Mouse (Mus musculus): ENCODE data around the gene Ctf1.

The Ctf1 gene

DNA sequence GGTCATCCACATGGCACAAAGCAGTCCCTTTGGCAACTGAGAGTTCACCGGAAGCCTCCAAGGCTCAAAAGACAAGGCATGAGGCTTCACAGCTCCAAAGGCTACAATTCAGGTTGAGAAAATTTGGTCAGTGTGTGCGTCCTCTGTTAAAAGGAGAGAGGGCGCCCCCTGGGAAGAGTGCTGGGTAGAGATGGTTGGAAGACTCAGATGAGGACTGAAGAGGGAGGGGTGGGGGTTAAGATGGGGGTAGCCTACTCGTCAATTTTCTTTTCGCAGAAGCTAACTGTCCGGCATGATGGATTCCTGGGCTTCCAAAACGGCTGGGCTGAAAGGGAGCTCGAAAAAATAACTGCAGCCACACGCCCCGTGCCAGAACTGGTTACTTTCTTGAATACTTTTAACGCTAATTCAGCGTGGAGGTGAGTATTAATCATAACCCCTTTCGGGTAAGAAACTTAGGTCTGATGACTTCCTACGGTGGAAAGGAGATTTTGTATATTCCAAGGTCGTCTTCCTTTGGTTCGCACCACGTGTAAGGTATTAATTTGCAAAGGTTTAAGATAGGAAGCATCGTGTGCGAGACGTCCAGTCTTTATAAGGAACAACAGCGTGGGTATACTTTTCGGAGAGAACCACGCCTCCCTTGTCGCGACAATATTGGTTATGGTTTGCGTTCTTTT is 32.0 kb downstream of the Ctf1 start, which contains the start of gene Fbxl19:
Gene Fbxl19, plus strand, starts transcription at position 178 of the 680 bp plus-strand sequence.
- peak; percentile 85 for DNase-seq

DNA sequence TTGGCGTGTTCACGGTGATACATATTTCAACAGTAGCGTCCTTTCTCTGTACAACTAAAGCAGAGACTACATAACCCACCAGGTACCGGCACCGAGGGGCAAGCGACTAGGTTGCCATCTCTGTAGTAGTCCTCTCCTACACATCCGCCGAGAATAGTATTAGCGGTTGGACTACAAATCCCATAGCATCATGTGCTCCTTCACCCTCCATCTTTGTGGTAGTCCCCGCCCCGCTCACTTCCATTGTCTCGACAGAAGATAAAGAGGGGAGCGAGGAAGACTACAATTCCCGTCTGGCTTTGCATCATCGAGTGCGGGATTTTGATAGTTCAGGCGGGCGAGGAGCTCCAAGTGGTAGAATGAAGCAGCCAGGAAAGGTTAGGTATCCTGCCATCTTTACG is 32.7 kb downstream of the Ctf1 start:
- DNase-seq: peak; percentile 98

DNA sequence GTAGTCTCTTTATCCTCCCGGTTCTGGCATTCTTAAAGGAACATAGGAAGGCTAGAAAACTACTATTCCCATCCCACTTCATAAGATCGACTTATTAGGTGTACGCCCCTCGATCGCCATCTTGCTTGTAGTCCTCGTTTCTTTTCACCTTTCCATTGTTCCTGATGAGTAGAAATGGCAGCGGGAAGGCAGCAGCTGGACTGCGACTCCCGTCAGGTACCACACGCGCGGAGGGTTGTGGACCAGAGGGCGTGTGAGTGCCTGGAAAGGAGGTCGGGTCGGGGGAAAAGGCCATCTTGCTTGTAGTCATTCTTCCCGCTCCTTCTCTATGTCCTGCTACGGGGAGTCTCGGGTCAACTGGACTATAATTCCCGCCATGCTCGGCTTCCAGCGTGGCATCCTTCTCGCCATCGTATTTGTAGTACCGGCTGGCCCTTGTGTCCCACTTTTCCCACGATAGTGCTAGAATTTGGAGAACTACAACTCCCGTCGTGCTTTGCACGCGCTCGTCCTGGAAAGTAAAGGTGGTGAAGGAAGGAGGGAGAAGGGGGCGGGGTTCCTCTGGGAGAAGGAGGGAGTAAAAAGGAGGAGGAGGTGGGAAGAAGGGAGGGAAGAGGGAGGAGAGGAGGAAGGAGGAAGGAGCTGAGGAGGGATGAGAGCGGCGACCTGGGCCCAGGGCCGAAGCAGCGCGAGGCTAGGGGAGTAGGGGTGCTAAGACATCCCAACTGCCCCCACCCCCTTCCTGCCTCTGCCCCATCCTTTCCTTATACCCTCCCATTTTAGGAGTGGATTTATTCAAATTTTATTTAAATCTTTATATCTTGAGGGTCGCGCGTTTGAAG is 33.3 kb downstream of the Ctf1 start:
- DNase-seq: peak; percentile 100

DNA sequence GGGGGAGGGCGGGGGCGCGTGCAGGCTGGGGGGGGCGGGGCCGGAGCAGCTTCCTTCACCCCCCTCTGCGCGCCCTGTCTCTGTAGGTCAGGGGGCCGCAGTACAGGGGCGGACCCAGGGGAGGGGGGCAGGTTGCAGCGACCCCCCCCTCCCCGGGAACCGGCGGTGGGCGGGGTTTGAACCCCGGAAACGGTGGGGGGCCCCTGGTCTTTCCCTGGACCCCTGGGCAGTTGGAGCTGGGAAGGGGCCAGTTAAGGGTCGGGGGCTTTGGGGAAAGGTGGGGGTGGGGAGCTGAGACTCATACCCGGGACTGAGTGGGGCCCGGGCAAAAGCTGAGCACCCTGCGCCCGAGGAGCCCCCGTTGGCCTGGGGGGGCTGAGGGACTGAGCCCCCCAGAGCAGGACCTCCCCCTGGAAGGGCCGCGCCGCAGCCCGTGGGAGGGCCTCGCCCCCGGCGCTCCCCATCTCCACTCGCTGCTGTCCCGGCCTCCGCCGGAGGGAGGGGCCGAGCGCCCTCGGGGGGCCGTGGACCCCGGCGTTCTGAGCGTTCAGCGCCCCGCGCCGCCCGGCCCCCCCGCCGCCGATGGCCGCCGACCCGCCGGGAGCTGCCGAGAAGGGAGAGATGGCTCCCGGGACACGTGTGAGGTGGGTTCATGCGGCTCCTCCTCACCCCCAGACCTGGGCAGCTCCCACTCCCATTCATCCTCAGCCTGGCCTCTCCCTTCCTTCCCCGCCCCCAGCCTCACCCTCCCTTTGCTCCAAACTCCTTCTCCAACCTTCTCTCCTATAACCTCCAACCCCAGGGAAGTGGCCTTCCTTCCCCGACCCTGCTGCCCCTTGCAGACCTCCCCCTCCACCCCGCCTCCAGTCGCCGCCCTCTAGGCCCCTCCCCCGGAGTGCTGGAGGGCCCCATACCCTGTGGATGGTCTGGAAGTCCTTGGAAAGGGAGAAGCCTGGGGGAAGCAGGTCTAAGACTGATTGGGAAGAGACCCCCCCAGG is 34.3 kb downstream of the Ctf1 start:
- DNase-seq: peak; percentile 35

DNA sequence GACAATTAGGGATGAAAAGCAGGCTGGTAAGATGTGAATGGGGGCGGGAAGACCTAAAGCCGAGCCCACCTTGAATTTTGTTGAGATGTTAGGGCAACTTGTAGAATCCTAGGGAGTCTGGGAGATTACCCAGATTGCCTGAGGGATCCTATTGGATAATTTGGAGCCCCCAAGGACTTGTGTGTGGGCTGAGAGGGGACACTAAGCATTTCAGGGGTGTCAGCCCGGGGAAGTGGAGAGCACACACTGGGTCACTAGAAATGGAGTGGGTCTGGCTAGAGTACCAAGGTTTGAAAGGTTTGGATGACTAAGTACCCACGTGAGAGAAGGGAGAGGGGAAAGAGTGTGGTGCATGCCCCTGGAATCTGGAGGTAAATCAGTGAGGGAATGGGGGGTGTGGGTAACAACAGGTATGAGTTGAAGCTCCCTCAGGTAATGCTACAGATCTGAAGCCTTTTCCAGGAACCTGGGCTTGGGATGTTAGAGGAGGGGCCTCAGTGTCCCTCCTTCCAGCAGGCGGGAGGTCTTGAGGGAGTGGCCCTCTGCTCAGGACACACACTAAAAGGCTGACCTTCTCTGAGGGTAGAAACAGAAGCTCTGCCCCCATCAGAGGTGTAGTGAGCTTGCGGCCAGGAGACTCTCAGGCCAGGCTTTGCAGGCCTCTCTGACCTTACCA is 35.2 kb downstream of the Ctf1 start:
- no peak for DNase-seq

DNA sequence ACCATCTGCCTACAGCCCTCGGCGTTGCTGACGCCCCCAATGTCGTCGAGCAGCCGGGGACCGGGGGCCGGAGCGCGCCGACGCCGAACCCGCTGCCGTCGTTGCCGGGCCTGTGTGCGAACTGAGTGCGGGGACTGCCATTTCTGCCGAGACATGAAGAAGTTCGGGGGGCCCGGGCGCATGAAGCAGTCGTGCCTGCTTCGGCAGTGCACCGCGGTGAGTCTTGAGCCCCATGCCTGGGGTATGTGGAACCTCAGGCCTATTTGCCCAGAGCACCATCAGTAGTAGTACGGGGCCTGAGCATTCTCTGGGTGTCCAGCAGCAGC is 35.7 kb downstream of the Ctf1 start:
- no peak for DNase-seq

DNA sequence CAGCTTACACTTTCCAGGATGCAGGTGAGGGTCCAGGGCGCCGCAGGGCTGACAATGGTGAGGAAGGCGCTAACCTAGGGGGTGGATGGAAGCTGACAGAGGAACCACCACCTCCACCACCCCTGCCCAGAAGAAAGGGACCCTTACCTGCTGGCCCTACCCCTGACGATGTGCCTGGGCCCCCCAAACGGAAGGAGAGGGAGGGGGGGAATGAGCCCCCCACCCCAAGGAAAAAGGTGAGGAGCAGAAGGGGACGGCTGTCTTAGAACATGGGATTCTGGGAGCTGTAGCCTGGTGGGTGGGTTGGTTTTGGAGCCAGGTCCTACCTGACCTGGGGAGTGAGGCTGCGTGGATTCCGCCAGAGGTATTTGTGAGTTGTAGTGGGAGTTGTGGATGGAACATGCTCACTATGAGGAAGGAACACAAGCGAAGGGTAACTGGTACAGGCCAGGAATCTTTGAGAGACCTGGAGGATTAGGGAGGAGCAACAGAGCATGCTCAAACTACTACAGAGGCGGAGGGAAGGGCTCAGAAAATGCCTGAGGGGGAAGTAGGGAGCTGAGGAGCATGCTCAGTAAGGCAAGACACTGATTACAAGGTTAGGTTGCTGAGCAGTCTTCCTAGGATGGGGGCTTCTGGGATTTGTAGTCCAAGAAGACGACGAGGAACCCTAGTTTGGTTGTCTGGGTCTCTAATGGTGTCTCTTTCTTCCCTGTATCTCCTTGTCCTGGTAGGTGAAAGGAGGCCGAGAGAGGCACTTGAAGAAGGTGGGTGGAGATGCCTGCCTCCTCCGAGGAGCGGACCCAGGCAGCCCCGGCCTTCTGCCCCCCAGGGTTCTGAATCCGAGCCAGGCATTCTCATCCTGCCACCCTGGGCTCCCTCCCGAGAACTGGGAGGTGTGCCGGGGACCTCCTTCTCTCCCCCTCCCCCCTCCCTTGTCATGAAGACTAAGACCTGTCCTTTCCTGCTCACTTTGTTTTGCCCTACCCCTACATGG is 37.9 kb downstream of the Ctf1 start:
- no peak for DNase-seq

DNA sequence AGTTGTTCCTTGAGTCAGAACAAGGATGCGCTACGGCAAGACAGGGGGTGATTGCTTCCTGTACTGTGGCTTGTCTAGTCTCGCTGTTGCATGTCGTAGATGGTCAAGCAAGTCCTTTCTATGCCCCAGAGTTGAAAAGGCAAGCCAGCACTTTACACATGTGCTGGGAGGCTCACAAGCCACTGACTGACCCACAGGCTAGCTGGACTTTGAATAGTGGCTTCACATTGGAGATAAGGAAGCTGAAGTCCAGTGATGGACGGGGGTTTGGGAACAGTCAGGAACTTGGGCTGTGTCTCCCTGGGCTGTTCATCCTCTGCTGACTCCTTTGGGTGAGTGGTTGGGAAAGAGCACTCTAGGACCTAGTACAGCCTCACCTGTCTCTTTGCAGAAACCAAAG is 39.1 kb downstream of the Ctf1 start:
- DNase-seq: no peak

DNA sequence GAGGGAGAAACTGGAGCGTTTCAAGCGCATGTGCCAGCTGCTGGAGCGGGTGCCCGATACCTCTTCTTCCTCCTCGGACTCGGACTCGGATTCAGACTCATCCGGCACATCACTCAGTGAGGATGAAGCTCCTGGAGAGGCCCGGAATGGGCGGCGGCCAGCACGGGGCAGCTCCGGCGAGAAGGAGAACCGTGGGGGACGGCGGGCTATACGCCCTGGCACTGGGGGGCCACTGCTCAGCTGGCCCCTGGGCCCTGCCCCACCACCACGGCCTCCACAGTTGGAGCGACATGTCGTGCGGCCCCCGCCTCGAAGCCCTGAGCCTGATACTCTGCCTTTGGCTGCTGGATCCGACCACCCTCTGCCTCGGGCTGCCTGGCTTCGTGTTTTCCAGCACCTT is 39.5 kb downstream of the Ctf1 start:
- DNase-seq: no peak

DNA sequence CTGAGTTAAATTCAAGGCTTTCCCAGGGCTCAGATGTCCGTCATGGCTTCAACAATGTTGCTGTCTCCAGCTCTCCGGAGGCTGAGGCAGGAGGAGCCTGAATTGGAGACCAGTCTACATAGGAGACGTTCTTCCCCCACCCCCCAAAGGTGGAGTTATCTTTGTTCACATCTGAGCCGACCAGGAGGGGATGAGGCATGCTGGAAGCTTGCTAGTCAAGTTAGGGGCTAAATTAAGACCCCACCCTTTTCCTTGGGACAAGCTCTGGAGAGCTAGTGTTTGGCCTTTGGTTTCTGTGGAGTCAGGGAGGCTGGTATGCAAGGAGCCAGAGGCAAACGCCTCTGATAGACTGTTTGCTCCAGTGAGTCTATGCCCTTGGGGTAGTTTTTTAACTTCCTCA is 40.6 kb downstream of the Ctf1 start:
- DNase-seq: no peak

DNA sequence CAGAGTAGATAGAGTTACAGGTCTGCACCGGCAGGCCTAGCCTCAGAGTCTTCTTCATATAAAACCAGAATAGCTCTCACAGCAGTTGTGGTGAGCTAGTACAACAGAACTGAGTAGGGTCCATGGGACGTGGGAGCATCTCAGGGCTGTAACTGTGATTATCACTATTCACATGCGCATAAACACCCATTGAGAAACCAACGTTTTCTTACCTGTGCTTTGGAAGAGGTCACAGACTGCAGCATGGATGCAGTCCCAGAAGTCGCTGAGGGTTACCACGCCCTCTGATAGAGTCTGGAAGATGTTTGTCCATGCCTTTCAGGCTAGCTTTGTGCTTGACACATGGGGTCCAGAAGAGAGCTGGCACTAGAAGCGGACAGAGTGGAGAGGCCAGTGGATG is 41.2 kb downstream of the Ctf1 start:
- no peak for DNase-seq

DNA sequence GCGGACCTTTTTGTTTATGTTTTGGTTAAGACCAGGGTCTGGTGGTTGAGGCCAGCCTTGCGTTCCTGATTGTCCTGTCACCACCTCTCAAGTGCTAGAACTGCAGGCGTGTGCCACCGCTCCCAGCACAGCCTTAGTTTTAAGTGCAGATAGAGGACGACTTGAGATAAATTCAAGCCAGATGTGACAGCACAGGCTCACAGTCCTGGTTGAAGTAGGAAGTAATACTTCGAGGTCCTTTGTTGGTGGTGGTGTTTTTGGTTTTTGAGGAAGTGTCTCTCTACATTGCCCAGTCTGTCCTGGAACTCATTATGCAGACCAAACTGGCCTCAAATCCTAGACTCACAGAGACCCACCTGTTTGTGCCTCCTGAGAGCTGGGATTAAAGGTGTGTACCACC is 47.2 kb downstream of the Ctf1 start:
- DNase-seq: no peak

DNA sequence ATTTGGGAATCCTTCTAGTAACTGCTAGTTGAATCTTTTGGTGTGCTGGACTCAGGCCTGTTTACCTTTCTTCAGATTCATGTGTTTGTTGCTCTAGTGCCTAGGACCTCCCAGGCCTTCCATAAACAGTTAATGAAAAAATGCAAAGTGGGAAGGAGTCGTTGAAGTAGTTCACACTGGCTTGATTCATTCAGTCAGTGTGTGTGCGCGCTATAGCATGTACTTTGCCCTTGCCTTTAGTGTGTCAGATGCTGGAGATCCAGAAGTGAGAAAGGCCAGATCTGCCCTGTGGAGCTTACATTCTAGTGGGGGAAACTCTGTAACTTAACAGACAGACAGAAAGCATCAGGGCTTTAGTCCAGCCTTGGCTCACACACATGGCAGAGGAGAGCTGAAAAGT is 47.9 kb downstream of the Ctf1 start:
- DNase-seq: no peak

DNA sequence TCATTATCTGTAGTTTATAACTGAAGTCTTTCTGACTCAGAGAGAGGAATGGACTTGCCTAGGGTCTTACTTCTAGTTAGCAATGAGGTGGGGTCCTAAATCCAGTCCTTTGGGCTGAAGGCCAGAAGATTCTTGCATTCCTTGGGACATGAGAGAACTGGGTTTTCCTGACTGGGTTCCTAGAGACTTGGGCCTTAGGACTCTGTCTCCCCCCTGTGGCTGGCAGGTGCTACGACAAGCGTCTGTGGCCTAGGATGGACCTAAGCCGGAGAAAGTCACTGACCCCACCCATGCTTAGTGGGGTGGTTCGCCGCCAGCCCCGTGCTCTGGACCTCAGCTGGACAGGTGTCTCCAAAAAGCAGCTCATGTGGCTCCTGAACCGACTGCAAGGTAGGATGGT is 48.5 kb downstream of the Ctf1 start:
- DNase-seq: peak; percentile 79

DNA sequence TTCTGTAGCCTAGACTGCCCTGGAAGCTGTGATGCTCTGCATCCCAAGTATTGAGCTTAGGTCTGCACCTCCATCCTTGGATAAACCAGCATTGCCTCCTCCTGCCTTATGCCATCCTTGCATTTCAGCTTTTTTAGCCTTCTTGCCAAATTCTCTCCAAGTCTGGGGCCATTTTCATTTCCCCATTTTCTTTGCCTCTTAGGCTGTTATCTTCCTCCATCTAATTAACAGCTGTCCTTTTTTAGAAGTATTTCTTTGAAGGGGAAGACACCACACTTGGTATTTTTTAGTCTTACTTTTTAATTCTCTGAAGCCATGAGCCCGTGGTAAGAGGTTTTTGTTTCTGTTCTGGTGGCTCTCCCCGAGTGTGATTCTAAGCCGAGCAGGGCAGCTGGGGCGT is 51.1 kb downstream of the Ctf1 start:
- no peak for DNase-seq

DNA sequence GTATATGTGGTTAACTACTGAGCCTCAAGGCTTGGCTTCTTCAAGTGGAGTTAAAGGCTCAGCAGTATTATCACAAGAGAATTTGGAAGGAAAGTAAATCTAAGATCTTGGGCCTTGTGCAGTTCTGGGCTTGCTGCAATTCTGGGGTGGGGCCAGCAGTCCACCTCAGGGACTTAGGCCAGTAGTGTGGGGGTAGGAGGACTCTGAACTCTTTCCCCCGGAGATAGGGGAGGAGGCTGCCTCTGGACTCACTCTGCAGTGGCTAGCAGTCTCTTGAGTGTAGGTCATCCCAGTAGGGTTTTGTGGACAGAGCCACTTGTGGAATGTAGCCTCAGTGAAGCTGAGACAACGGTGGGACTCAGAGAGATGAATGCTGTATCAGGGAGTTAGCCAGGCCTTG is 53.2 kb downstream of the Ctf1 start:
- no peak for DNase-seq

DNA sequence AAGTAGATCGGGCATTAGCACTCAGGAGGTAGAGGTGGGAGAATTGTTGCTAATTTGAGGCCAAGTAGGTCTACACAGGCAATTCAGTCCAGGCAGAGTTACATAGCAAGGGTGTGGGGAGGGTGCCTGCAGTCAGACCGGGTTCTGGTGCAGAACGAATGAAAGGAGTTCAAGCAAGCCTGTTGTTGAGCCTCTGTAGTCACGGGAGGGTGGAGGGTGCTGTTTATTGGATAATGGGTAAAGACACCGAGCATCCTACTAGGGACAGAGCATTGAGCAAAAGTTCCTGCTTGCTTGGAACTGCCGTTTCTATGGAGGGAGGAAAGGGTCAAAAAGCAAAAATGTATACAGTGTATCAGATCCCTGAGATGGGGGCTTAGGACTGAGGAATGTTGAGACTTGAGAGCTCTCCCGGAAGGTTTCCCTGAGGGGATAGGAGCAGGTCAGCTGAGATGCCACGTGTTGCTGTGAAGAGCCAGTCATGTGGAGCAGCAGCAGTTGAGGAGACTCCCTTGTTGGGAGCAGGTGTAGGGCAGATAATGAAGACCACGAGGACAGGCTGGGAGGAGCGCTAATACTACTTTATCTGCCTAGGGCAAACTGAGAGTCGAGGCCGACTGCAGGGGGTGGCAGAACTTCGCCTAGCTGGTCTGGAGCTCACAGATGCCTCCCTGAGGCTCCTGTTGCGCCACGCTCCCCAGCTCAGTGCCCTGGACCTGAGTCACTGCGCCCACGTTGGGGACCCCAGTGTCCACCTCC is 54.5 kb downstream of the Ctf1 start:
- DNase-seq: no peak
